Mouse (Mus musculus): ENCODE results near the gene Mybphl. TPM values are rescaled to one million over a fixed set of nuclear protein-coding genes. Genes with fewer than 3 reads are reported as not detected.
A peak's percentile ranks its signal among the peaks of the same experiment; 100 is the strongest.

The Mybphl gene
- polyA plus RNA-seq, 1 experiment from 2014 or later, result 0.15 TPM

GRCm38 (mm10) chr3:108401692-108402527 is 37.2 kb downstream of the Mybphl start:
- H3K36me3 ChIP-seq (replicated peaks), result peaks cover 88% of the 10 kb centered on the region
- ATAC-seq (ENCODE audit: low FRiP score), result peak; percentile 89
- H3K4me1 ChIP-seq, result peaks cover 34% of the 10 kb centered on the region
- WGBS, result 36% methylated on average over 22 of the region's 22 CpGs
- no peaks in the 10 kb centered on the region for H3K27me3 ChIP-seq
- H3K4me2 ChIP-seq, result no peak overlapping the region
- H3K9me3 ChIP-seq, result no peaks in the 10 kb centered on the region
- H3K9ac ChIP-seq, result no peak overlapping the region; the same call in 1 of the 2 replicates
- peak overlapping the region; percentile 15; the same call in 1 of the 2 replicates for H3K27ac ChIP-seq
- H3K4me3 ChIP-seq (replicated peaks), result no peak overlapping the region

GRCm38 (mm10) chr3:108402528-108402920 is 37.8 kb downstream of the Mybphl start:
- H3K27ac ChIP-seq, result peak overlapping the region; percentile 15; the same call in 1 of the 2 replicates
- WGBS, result 89% methylated on average over 15 of the region's 15 CpGs
- peaks cover 88% of the 10 kb centered on the region for H3K36me3 ChIP-seq (replicated peaks)

DNA sequence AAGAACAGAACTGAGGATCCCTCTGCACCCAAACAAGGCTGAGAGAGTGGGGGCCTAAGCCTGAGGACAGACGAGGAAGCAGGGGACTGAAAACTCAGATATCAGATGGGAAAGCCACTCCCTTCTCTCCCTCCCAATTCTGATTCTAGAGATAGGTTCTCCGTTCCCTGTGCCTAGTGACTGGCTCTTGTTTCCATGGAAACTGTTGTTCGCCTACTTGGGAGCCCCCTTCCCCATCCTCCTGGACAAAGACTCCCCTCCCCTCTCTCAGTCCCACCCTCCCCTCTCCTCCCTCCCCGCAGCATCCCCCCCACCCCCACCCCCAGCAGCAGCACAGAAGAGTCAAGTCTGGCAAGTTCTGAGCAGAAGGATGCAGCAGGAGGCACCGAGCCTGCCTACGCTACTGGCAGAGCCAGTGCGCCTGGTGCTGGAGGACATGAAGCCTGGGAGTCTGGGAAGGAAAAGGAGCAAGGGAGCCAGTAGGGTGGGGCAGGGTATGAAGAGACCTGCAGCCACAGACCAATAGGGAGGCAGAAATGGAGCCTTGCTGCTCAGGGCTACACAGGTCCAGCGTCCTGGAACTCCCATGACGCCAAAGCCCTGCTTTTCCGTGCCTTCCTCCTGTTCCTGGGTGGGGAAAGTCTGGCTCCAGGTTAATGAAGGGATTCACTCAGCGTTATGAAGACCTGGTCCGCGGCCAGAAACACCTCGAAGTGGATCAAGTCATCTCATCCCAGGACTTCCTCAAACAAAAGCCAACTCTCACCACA is 41.0 kb downstream of the Mybphl start:
- Histone ChIP-seq H3K36me3 (replicated peaks) (peaks cover 78% of the 10 kb centered on the region), H3K4me3 (replicated peaks) (0 out of 2 replicates have a peak overlapping the region, but pooled peaks have one; percentile 7), H3K4me1 (peaks cover 67% of the 10 kb centered on the region), H3K27me3 (no peaks in the 10 kb centered on the region), H3K9me3 (no peaks in the 10 kb centered on the region), H3K27ac (peak overlapping the region; percentile 89), H3K4me2 (peak overlapping the region; percentile 36), H3K9ac (peak overlapping the region; percentile 46)
- ATAC-seq (ENCODE audit: low FRiP score), result peak; percentile 27; the same call in 1 of the 2 replicates
- WGBS, result 23% methylated on average over 14 of the region's 14 CpGs

More at GRCm38 (mm10) chr3:108402528-108402920, 37.8 kb downstream of the Mybphl start:
- no peak overlapping the region for H3K4me3 ChIP-seq (replicated peaks)
- H3K9ac ChIP-seq, result no peak overlapping the region
- H3K27me3 ChIP-seq, result no peaks in the 10 kb centered on the region
- no peak overlapping the region for H3K4me2 ChIP-seq
- no peak for ATAC-seq (ENCODE audit: low FRiP score)
- H3K4me1 ChIP-seq, result peaks cover 38% of the 10 kb centered on the region
- no peaks in the 10 kb centered on the region for H3K9me3 ChIP-seq

GRCm38 (mm10) chr3:108406306-108406885 is 41.7 kb downstream of the Mybphl start:
- H3K4me2 ChIP-seq, result 0 out of 2 replicates have a peak overlapping the region, but pooled peaks have one; percentile 36
- no peak for ATAC-seq (ENCODE audit: low FRiP score)
- WGBS, result 83% methylated on average over 24 of the region's 24 CpGs
- H3K9ac ChIP-seq, result peak overlapping the region; percentile 46; the same call in 1 of the 2 replicates
- no peaks in the 10 kb centered on the region for H3K9me3 ChIP-seq
- no peaks in the 10 kb centered on the region for H3K27me3 ChIP-seq
- H3K4me3 ChIP-seq (replicated peaks), result no peak overlapping the region
- H3K36me3 ChIP-seq (replicated peaks), result peaks cover 71% of the 10 kb centered on the region
- peaks cover 73% of the 10 kb centered on the region for H3K4me1 ChIP-seq
- peak overlapping the region; percentile 89 for H3K27ac ChIP-seq

DNA sequence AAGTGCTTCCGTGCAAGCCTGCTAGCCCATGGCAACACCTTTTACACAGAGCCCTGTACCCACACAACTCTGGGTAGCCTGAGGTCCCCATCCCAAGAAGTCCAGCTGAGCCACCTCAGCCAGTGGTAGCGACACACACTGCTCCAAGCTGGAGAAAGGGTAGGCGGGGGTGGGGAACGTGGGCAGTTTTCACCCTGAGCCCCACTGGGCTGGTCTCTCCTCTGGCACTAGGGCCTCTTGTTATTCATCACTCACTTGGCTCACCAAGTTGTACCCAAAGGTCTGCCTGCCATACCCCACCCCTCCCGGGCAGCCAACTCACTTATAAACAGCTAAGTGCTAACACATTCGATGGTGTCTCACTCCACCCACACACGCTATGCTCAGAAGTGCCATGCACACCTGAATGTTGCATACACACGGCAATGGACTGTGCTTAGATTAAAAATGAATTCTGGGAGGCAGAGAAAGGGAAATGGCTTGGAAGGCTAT is 43.9 kb downstream of the Mybphl start:
- Histone ChIP-seq H3K27ac (no peak overlapping the region), H3K4me2 (no peak overlapping the region), H3K27me3 (no peaks in the 10 kb centered on the region), H3K4me3 (replicated peaks) (no peak overlapping the region), H3K9me3 (peaks cover 13% of the 10 kb centered on the region), H3K4me1 (peaks cover 80% of the 10 kb centered on the region), H3K9ac (no peak overlapping the region), H3K36me3 (replicated peaks) (peaks cover 69% of the 10 kb centered on the region)
- WGBS, result 92% methylated on average over 8 of the region's 8 CpGs
- ATAC-seq (ENCODE audit: low FRiP score), result no peak

DNA sequence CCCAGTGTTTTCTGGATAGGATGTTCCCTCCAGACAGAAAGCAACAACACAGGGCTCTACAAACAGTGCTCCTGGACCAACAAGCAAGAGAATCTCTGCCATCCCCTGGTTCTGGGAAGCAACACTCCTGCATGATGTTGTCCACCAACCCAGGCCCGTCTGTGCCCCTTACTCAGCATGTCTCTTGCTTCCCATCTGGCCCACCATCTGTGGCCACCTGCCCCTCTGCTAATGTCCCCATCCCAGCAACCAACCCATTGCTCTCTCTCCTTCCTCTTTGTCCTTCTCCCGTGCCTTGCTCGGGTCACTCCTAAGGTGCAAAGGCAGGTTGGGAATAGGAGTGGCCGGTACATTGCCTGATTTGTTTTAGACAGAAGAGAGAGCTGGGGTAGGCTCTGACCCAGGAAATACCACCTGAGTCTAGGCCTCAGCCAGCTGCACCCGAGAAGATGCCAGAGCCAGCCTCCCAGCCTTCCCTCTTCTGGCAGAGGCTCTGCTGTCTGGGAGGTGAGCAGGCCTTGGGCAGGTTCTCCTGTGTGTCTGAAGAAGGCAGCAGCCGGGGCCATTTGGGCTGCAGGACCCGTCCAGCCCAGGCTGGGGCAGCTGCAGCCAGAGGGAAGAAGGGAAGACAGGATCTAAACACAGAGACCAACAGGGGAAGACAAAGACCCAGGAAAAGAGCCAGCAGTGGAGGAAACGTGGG is 45.1 kb downstream of the Mybphl start:
- H3K9me3 ChIP-seq, result peaks cover 24% of the 10 kb centered on the region
- peaks cover 81% of the 10 kb centered on the region for H3K4me1 ChIP-seq
- WGBS, result 32% methylated on average over 8 of the region's 8 CpGs
- peaks cover 69% of the 10 kb centered on the region for H3K36me3 ChIP-seq (replicated peaks)
- peak overlapping the region; percentile 78 for H3K9ac ChIP-seq
- peak overlapping the region; percentile 97 for H3K27ac ChIP-seq
- peak; percentile 13 for ATAC-seq (ENCODE audit: low FRiP score)
- peak overlapping the region; percentile 35 for H3K4me3 ChIP-seq (replicated peaks)
- no peaks in the 10 kb centered on the region for H3K27me3 ChIP-seq
- H3K4me2 ChIP-seq, result peak overlapping the region; percentile 78

DNA sequence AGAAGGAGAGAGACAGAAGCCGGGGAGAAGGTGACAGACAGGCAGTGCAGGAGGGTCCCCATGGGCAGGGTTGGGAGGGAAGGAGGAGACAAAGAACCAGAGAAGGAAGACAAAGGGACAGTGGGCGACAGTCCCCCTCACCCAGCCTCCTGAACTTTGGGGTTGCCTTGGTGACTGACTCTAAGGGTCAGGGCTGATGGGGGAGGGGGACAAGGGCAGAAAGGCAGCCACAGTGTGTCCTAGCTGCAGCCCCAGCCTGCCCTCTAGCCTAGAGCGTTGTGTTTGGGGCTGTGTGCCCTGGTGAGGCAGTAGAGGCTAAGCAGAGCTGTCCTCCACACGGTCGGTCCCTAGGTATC is 45.6 kb downstream of the Mybphl start:
- Histone ChIP-seq H3K36me3 (replicated peaks) (peaks cover 69% of the 10 kb centered on the region), H3K27ac (peak overlapping the region; percentile 97), H3K27me3 (no peaks in the 10 kb centered on the region), H3K9me3 (peaks cover 24% of the 10 kb centered on the region), H3K4me3 (replicated peaks) (peak overlapping the region; percentile 35), H3K4me2 (peak overlapping the region; percentile 78), H3K9ac (peak overlapping the region; percentile 78), H3K4me1 (peaks cover 81% of the 10 kb centered on the region)
- WGBS, result 5% methylated on average over 5 of the region's 5 CpGs
- peak; percentile 27 for ATAC-seq (ENCODE audit: low FRiP score)

- Histone ChIP-seq H3K27me3 (0 out of 2 replicates have a peak, but pooled peaks cover under 1% of the 10 kb centered on the region), H3K9ac (peak overlapping the region; percentile 78), H3K27ac (peak overlapping the region; percentile 97), H3K4me2 (peak overlapping the region; percentile 78), H3K4me1 (peaks cover 74% of the 10 kb centered on the region), H3K4me3 (replicated peaks) (peak overlapping the region; percentile 35), H3K9me3 (peaks cover 24% of the 10 kb centered on the region), H3K36me3 (replicated peaks) (peaks cover 64% of the 10 kb centered on the region)
- WGBS, result 17% methylated on average over 5 of the region's 5 CpGs
- ATAC-seq (ENCODE audit: low FRiP score), result 0 out of 2 replicates have a peak, but pooled peaks have one; percentile 0
Measured at GRCm38 (mm10) chr3:108411026-108411753, 46.5 kb downstream of the Mybphl start.

DNA sequence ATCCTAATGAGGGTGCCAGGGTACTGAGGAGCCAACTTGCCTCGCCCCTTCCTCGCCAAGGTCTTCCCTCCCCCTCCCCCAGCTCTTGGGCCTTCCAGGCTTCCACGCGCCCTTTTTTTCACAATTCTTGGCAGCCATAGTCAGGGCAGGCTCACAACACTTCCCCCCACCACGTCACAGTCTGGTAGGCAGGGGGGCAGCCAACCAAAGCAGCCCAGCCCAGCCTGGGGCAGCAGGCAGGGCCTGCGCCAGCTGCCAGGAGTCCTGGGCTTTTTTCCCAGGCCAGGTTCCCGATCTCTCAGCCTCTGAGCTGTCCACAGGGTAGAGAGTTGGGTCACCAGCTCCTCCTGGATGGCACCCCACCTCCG is 47.0 kb downstream of the Mybphl start:
- peak overlapping the region; percentile 78 for H3K4me2 ChIP-seq
- H3K4me3 ChIP-seq (replicated peaks), result peak overlapping the region; percentile 35
- H3K4me1 ChIP-seq, result peaks cover 71% of the 10 kb centered on the region
- peak overlapping the region; percentile 97 for H3K27ac ChIP-seq
- 29% methylated on average over 8 of the region's 8 CpGs for WGBS
- ATAC-seq (ENCODE audit: low FRiP score), result peak; percentile 37; the same call in 1 of the 2 replicates
- peak overlapping the region; percentile 78 for H3K9ac ChIP-seq
- H3K27me3 ChIP-seq, result peaks cover 6% of the 10 kb centered on the region
- peaks cover 59% of the 10 kb centered on the region for H3K36me3 ChIP-seq (replicated peaks)
- peaks cover 24% of the 10 kb centered on the region for H3K9me3 ChIP-seq

GRCm38 (mm10) chr3:108413634-108414360 is 49.1 kb downstream of the Mybphl start:
- WGBS, result 97% methylated on average over 35 of the region's 35 CpGs
- Histone ChIP-seq H3K27ac (no peak overlapping the region), H3K9me3 (peaks cover 24% of the 10 kb centered on the region), H3K36me3 (replicated peaks) (peaks cover 40% of the 10 kb centered on the region), H3K27me3 (peaks cover 14% of the 10 kb centered on the region), H3K4me3 (replicated peaks) (peak overlapping the region; percentile 96), H3K4me1 (peaks cover 61% of the 10 kb centered on the region), H3K9ac (no peak overlapping the region), H3K4me2 (peak overlapping the region; percentile 93; the same call in 1 of the 2 replicates)
- no peak for ATAC-seq (ENCODE audit: low FRiP score)

Measured in forebrain, embryonic 12.5 days (tissue).